Mouse (Mus musculus) stomach, embryonic 15.5 days (tissue): ENCODE results near the gene Ermap. TPM values are rescaled to one million over a fixed set of nuclear protein-coding genes. Genes with fewer than 3 reads are reported as not detected.

Source experiments
- ATAC-seq: fragments of 200-750 bp; cut with Nextera tagmentation; 2 replicates; pipeline ENCODE4 v1.8.0; 2017; ENCODE audit warnings: low read depth, moderate number of reproducible peaks, moderate TSS enrichment; ENCODE audit not compliant: insufficient read depth, low FRiP score
- H3K27ac ChIP-seq: fragments of 300-500 bp; sonication (generic); 2 replicates; pipeline ENCODE4 v1.5.1; 2015; ENCODE audit warnings: mild to moderate bottlenecking, inconsistent platforms
- H3K27me3 ChIP-seq: fragments of 300-500 bp; sonication (generic); replicated peaks from 2 replicates; pipeline ENCODE4 v1.6.1; 2015; ENCODE audit warnings: inconsistent platforms
- H3K36me3 ChIP-seq: fragments of 300-500 bp; sonication (generic); 2 replicates; pipeline ENCODE4 v1.6.1; 2015; ENCODE audit warnings: inconsistent platforms
- H3K4me1 ChIP-seq: fragments of 300-500 bp; sonication (generic); 2 replicates; pipeline ENCODE4 v1.6.1; 2015; ENCODE audit warnings: inconsistent platforms
- H3K4me2 ChIP-seq: fragments of 300-500 bp; sonication (generic); 2 replicates; pipeline ENCODE4 v1.6.1; 2015; ENCODE audit warnings: mild to moderate bottlenecking, inconsistent platforms
- H3K4me3 ChIP-seq: fragments of 300-500 bp; sonication (generic); replicated peaks from 2 replicates; pipeline ENCODE4 v1.5.1; 2015; ENCODE audit warnings: inconsistent platforms
- H3K9ac ChIP-seq: fragments of 300-500 bp; sonication (generic); 2 replicates; pipeline ENCODE4 v1.6.1; 2015; ENCODE audit warnings: inconsistent platforms
- H3K9me3 ChIP-seq: fragments of 300-500 bp; sonication (generic); 2 replicates; pipeline ENCODE4 v1.6.1; 2016; ENCODE audit warnings: inconsistent platforms
- WGBS: fragments of 180-500 bp; shearing (Covaris S2); methylation state at CpG from one replicate; pipeline ENCODE4 v1.1.7; 2015; 5-methylcytosine and 5-hydroxymethylcytosine counted together
- polyA plus RNA-seq: library from polyadenylated mRNA; unstranded; fragments of >200 nt; fragmentation: Nextera tagmentation; extraction: Ambion mirVana; gene quantifications from 2 replicates; pipeline ENCODE4 v1.2.1, GENCODE M21; 2015

Ermap gene
- 13.6 and 30.3 TPM in 2 replicates for polyA plus RNA-seq

DNA sequence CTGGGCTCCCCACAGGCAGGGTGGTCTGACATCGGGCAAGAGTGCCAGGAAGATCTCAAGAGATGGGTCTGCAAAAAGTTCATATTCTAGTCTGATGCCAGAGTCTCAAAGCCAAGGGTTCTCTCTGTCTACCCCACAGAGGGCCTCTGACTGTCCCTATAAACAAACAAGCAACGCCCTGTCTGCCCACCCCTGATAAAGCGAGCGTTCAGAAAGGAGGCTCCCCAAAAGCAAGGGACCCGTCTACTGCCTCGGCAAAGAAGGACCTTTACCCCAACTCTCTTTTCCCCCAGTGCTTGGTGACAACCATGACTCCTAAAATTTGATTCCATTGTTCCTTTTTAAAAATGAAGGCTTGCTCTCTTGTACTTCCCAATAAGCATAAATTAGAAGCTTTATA, at the start of gene Ermap:
TSS of gene Ermap (minus strand) at position 148 of the 400 bp plus-strand sequence.
- no peak within 1 kb of the TSS; the same call in 1 of the 2 replicates for H3K27ac ChIP-seq
- no peak within 1 kb of the TSS for H3K9ac ChIP-seq
- no peaks in the 10 kb centered on the region for H3K4me1 ChIP-seq
- H3K27me3 ChIP-seq: no peaks in the 10 kb centered on the region
- 0 out of 2 replicates have a peak within 1 kb of the TSS, but pooled peaks have one; percentile 6 for H3K4me3 ChIP-seq
- ATAC-seq: peak; percentile 84; the same call in 1 of the 2 replicates
- WGBS: 62% methylated on average over 6 of the region's 6 CpGs
- no peak within 1 kb of the TSS for H3K4me2 ChIP-seq
- no peaks in the 10 kb centered on the region for H3K9me3 ChIP-seq
- H3K36me3 ChIP-seq: no peaks in the 10 kb centered on the region

DNA sequence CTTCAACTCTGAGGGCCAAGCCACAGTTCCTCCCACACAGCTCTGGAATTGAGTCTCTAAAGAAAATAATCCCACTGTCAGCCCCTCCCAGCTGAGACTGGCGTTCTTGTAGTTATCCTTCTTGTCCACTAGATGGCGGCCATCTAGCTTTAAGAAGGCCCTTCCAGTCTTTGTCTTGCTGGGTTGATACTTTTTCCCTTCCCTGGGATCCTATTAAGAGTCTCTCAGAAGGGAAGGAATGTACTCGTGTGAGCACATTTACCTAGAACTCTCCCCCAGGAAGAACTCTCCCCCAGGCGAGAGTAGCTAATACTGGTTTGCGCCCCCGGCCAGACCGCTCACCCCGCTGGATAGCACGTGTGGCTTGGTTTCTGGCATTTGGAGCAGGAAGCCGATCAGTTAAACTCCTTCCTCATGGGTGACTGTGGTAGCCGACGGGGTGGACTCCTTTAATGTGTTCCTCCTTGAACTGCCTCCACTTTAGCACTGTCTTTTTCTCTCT, 49.4 kb upstream of the Ermap start:
- 38% methylated on average over 12 of the region's 12 CpGs for whole genome bisulfite sequencing
- peak; percentile 57; the same call in 1 of the 2 replicates for ATAC-seq
- Histone ChIP-seq H3K4me2 (peak overlapping the region; percentile 21; the same call in 1 of the 2 replicates), H3K4me1 (peaks cover 12% of the 10 kb centered on the region), H3K9me3 (no peaks in the 10 kb centered on the region), H3K27me3 (no peaks in the 10 kb centered on the region), H3K36me3 (peaks cover 6% of the 10 kb centered on the region), H3K27ac (no peak overlapping the region), H3K9ac (no peak overlapping the region), H3K4me3 (0 out of 2 replicates have a peak overlapping the region, but pooled peaks have one; percentile 14)

DNA sequence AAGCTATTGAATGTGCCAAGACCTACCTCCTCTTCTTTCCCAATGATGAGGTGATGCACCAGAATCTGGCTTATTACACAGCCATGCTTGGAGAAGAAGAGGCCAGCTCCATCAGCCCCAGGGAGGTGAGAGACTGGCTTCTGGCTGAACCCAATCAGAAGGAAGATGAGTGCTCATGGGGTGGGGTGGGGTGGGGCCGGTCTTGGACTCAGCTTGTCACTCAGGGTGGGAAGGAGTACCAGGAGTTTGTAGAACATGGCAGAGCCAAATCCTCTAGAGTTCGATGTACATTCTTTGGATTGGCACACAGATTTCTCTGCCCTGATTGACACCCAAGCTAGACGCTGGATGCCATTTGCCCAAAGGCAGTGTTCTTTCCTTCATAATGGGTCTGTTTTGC, 48.9 kb upstream of the Ermap start:
- no peak; the same call in 1 of the 2 replicates for ATAC-seq
- H3K9ac ChIP-seq: no peak overlapping the region
- H3K36me3 ChIP-seq: peaks cover 5% of the 10 kb centered on the region
- H3K4me2 ChIP-seq: no peak overlapping the region
- no peaks in the 10 kb centered on the region for H3K9me3 ChIP-seq
- no peaks in the 10 kb centered on the region for H3K27me3 ChIP-seq
- H3K4me1 ChIP-seq: peaks cover 12% of the 10 kb centered on the region
- H3K4me3 ChIP-seq: no peak overlapping the region
- no peak overlapping the region for H3K27ac ChIP-seq
- 80% methylated on average over 3 of the region's 3 CpGs for WGBS

DNA sequence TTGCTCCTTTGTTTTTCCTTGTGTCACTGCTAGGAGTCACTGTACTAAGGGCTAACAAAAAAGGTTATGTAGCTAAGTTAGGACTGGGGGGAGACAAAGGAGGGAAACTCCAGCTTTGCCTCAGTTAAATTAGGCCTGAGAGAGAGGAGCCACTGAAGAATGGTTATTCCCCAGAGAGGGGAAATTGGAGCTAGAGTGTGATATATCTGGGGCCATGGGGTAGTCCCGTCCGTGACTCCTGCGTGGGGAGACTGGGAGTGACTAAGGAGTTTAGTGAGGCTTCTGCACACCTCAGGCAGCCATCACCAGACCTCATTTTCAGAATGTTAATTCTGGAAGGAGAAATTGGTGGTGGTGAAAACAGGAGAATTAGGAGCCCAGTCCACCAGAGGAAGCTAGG, 44.5 kb upstream of the Ermap start:
- WGBS: 77% methylated on average over 3 of the region's 3 CpGs
- H3K9ac ChIP-seq: 0 out of 2 replicates have a peak overlapping the region, but pooled peaks have one; percentile 23
- H3K27ac ChIP-seq: no peak overlapping the region
- no peaks in the 10 kb centered on the region for H3K27me3 ChIP-seq
- H3K36me3 ChIP-seq: peaks cover 4% of the 10 kb centered on the region
- peak overlapping the region; percentile 87 for H3K4me3 ChIP-seq
- peaks cover 12% of the 10 kb centered on the region for H3K4me1 ChIP-seq
- no peaks in the 10 kb centered on the region for H3K9me3 ChIP-seq
- H3K4me2 ChIP-seq: peak overlapping the region; percentile 95
- ATAC-seq: no peak

DNA sequence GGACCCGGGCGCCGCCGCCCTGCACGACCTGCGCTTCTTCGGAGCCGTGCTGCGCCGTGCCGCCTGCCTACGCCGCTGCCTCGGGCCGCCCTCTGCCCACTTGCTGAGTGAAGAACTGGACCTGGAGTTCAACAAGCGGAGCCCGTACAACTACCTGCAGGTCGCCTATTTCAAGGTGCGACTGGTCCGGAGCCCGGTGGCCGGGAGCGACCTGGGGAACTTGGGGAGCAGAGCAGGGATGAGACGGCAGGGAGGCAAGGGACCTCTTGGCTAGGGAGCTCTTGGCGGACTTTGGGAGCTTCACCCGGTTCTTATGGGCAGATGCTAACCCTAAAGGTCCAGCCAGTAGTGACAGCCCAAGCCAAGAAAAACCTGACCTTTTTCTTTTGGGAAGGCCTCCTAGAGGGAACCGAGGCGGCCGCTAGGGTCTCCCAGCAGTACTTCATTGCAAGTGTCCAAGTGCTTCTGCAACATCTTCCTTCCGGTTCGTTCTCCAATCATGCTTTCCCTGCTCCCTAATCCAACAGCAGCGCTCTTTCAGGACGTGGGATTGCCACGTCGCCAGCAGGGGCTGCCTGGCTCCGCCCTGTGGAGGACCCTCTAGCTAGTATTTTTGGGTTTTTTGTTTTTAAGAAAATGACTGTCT, 43.6 kb upstream of the Ermap start:
- H3K4me3 ChIP-seq: peak overlapping the region; percentile 87
- peak; percentile 15 for ATAC-seq
- under 1% methylated on average over 36 of the region's 36 CpGs for WGBS

DNA sequence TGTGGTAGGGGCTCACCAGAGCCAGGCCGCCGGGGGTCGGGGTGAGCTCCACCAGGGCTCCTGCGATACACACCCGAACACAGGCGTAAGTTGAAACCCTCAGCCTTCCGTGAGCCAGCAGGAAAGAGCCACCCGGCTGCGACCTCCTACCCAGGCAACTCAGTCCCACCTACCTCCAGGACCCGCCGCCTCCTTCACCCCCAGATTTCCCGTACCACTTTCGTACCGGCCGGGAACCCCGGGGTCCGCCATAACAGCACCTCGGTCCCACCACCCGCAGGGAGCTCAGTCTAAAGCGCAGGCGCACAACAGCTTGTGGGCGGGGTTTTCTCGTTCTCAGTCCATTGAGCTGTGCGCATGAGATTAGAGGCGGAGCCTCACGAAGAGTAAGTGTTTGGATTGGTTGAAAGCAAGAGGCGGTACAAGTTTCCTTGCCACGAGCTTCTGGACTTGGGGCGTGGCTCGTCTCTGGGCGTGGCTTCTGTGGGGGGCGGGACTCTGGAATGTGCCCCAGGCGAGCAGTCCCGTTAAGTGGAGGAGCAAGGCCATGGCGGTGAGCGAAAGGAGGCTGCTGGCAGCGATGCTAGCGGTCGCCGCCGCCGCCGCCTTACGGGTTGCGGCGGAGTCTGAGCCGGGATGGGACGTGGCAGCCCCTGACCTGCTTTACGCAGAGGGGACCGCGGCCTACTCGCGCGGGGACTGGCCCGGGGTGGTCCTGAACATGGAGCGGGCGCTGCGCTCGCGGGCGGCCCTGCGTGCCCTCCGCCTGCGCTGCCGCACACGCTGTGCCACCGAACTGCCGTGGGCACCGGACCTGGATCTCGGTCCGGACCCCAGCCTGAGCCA, 42.8 kb upstream of the Ermap start, which contains the start of the genes AU022252 and P3h1:
TSS of gene AU022252 (minus strand) at position 303 of the 846 bp plus-strand sequence.
TSS of gene P3h1 (plus strand) at position 506 of the 846 bp plus-strand sequence.
- peak; percentile 98 for ATAC-seq
- under 1% methylated on average over 71 of the region's 71 CpGs for WGBS
- H3K36me3 ChIP-seq: peaks cover 6% of the 10 kb centered on the region

More for the DNA sequence above, 43.6 kb upstream of the Ermap start:
- Histone ChIP-seq H3K27me3 (no peaks in the 10 kb centered on the region), H3K4me1 (peaks cover 8% of the 10 kb centered on the region), H3K9ac (peak overlapping the region; percentile 71), H3K4me2 (peak overlapping the region; percentile 95), H3K27ac (peak overlapping the region; percentile 65), H3K36me3 (peaks cover 4% of the 10 kb centered on the region), H3K9me3 (no peaks in the 10 kb centered on the region)

DNA sequence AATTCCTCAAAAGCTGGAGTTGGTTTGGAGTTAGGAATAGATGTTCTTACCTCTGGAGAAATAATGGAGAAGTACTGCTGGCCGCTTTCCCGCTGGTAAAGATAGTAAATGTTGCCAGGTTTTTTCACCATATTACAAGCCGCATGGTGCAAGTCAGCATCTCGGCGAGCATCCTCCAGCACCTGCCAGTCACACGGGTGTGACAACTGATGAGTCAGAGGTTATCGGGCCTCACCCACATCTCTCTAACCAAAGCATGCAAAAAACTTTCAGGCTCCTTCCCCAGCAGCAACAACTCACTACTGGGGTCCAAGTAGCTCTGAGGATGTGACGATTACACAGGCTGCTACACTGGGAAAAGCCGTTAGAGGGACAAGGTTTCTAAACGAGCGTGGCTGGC, 36.9 kb upstream of the Ermap start:
- Histone ChIP-seq H3K4me2 (no peak overlapping the region), H3K36me3 (peaks cover 25% of the 10 kb centered on the region), H3K9ac (no peak overlapping the region), H3K27me3 (no peaks in the 10 kb centered on the region), H3K4me3 (no peak overlapping the region), H3K4me1 (0 out of 2 replicates have a peak, but pooled peaks cover 3% of the 10 kb centered on the region), H3K9me3 (no peaks in the 10 kb centered on the region), H3K27ac (no peak overlapping the region)
- WGBS: 91% methylated on average over 11 of the region's 11 CpGs
- no peak for ATAC-seq

More for the DNA sequence above, 42.8 kb upstream of the Ermap start, which contains the start of the genes AU022252 and P3h1:
- Histone ChIP-seq H3K9me3 (no peaks in the 10 kb centered on the region), H3K4me1 (peaks cover 8% of the 10 kb centered on the region), H3K9ac (peak within 1 kb of the TSS; percentile 89), H3K4me3 (peak within 1 kb of the TSS; percentile 87), H3K4me2 (peak within 1 kb of the TSS; percentile 95), H3K27me3 (no peaks in the 10 kb centered on the region), H3K27ac (peak within 1 kb of the TSS; percentile 65)

DNA sequence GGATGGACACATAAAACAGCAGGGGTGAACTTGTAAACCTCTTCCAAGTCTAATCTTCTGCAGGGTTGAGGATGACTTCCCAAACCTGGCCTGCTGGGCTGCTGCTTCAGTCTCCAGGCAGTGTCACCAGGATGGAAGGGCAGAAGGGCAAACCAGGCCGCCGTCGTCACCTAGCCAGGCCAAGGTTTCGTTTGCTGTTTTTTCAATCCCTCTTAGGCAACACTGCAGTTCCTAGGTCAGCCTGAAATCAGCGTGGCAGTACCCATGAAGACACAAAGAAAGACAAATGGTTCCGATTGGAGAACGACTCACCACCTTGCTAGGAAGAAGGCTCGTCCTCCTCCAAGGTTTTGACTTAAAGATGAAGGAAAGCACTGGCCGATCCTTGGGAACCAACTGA, 35.9 kb upstream of the Ermap start:
- H3K4me2 ChIP-seq: no peak overlapping the region
- H3K4me1 ChIP-seq: no peaks in the 10 kb centered on the region
- no peak overlapping the region for H3K4me3 ChIP-seq
- no peak for ATAC-seq
- no peaks in the 10 kb centered on the region for H3K27me3 ChIP-seq
- 88% methylated on average over 9 of the region's 9 CpGs for WGBS
- no peak overlapping the region for H3K9ac ChIP-seq
- no peak overlapping the region for H3K27ac ChIP-seq
- no peaks in the 10 kb centered on the region for H3K9me3 ChIP-seq
- H3K36me3 ChIP-seq: peaks cover 25% of the 10 kb centered on the region

DNA sequence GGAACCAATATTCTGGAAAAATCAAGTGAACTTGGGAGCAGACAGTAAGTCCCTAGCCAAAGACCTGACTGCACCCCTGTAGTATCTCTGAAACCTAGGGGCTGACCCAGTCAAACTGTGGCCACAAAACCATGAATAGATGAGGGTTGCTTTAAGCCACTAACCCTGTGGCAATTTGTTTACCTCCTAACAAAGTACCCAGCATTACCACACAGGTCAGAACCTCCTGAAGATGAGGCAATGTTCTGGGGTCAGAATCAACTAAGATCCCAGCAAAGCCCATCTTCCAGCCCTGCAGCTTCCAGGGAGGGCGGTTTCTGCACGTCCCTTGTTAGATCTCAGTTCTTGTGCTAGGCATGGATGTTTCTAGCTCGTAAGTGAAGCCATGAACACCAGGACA, 34.7 kb upstream of the Ermap start:
- Histone ChIP-seq H3K4me3 (no peak overlapping the region), H3K27ac (no peak overlapping the region), H3K9me3 (no peaks in the 10 kb centered on the region), H3K4me1 (no peaks in the 10 kb centered on the region), H3K27me3 (no peaks in the 10 kb centered on the region), H3K36me3 (peaks cover 25% of the 10 kb centered on the region), H3K9ac (no peak overlapping the region), H3K4me2 (no peak overlapping the region)
- no peak for ATAC-seq
- 87% methylated on average over 3 of the region's 3 CpGs for WGBS

DNA sequence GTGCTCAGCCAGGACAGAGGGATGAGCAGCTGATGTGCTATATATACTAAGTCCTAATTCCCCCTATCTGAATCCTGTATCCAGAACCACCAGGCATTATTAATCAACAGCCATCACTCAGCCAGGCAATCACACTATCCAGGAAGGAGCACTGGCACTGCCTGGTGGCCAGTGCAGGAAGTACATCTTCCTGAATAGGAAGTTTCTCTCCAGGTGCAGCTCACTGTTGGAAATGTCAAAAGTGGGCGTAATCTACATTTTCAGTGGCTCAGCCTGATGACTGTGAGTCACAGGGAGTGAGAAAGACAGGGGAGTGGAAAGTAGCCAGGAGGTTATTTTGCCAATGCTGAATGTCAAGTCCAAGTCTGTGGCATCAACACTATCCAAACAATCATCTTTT, 33.9 kb upstream of the Ermap start:
- H3K27me3 ChIP-seq: no peaks in the 10 kb centered on the region
- no peak overlapping the region for H3K27ac ChIP-seq
- H3K4me3 ChIP-seq: no peak overlapping the region
- H3K36me3 ChIP-seq: peaks cover 25% of the 10 kb centered on the region
- WGBS: 91% methylated on average over 1 of the region's 1 CpGs
- ATAC-seq: no peak
- H3K4me1 ChIP-seq: no peaks in the 10 kb centered on the region
- H3K4me2 ChIP-seq: no peak overlapping the region
- H3K9me3 ChIP-seq: no peaks in the 10 kb centered on the region
- no peak overlapping the region for H3K9ac ChIP-seq

DNA sequence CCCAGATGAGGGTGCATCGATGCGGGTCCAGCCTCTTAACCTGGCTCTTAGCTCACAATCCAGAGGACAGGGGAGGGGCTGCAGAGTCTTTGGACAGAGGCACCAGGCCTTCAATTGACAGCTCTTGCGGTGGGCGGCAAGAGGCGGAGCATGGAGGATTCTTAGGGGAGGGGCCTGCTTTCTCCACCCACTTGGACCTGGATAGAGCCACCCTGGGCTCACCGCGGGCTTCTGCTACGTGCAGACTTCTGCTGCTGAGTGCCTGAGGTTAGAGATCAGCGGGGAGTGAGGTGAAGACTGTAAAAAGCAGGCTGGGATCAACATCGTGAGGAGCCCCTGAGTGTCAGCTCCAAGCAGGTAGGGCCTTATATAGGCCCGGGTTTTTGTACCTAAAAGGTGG, 28.4 kb upstream of the Ermap start, which contains the start of gene Tmem269:
TSS of gene Tmem269 (minus strand) at position 49 of the 400 bp plus-strand sequence.
- Histone ChIP-seq H3K27me3 (no peaks in the 10 kb centered on the region), H3K36me3 (0 out of 2 replicates have a peak, but pooled peaks cover 4% of the 10 kb centered on the region), H3K4me2 (no peak within 1 kb of the TSS), H3K9me3 (no peaks in the 10 kb centered on the region), H3K4me1 (0 out of 2 replicates have a peak, but pooled peaks cover 4% of the 10 kb centered on the region), H3K27ac (no peak within 1 kb of the TSS), H3K4me3 (no peak within 1 kb of the TSS), H3K9ac (no peak within 1 kb of the TSS)
- 11% methylated on average over 11 of the region's 11 CpGs for WGBS
- ATAC-seq: no peak
